Mouse (Mus musculus) ZHBTc4 (cell line): Measurements from ENCODE around the gene Olfr214.
"Not testable (repeated sequence)": the region's sequence is repeated elsewhere in the genome, so short reads cannot be mapped to it uniquely, and the experiment has no call there.

ENCODE experiments used
- DNase-seq: peaks from one replicate; pipeline ENCODE4 v3.0.0-alpha.2; 2011; ENCODE audit warnings: low read depth, low spot score

The Olfr214 gene

GRCm38 (mm10) chr6:116553935-116554334, at the start of gene Olfr214:
Gene Olfr214 (plus strand): TSS chr6:116554235.
- no peak for DNase-seq

GRCm38 (mm10) chr6:116506302-116507003, 47.6 kb upstream of the Olfr214 start, which contains the start of gene Olfr212:
Gene Olfr212 (plus strand): TSS chr6:116506516.
- DNase-seq, result peak; percentile 12

- no peak for DNase-seq
Observed at GRCm38 (mm10) chr6:116514832-116515231, 39.2 kb upstream of the Olfr214 start.

- no peak for DNase-seq
Observed at GRCm38 (mm10) chr6:116538156-116538555, 15.9 kb upstream of the Olfr214 start, which contains the start of gene Olfr213. Gene Olfr213 (plus strand): TSS chr6:116538456.

- DNase-seq, result no peak
Observed at GRCm38 (mm10) chr6:116542500-116542899, 11.5 kb upstream of the Olfr214 start.

GRCm38 (mm10) chr6:116550841-116551240, 3.2 kb upstream of the Olfr214 start, which contains the start of gene Gm5580:
Gene Gm5580 (plus strand): TSS chr6:116551141.
- not testable (repeated sequence) for DNase-seq

GRCm38 (mm10) chr6:116554952-116555351, 917 bp downstream of the Olfr214 start:
- DNase-seq, result no peak

- DNase-seq, result peak; percentile 67
Observed at GRCm38 (mm10) chr6:116569834-116570233, 15.8 kb downstream of the Olfr214 start.

- no peak for DNase-seq
Observed at GRCm38 (mm10) chr6:116584095-116584494, 30.1 kb downstream of the Olfr214 start, which contains the start of gene Olfr215. Gene Olfr215 (minus strand): TSS chr6:116584195.

GRCm38 (mm10) chr6:116600969-116601368, 46.9 kb downstream of the Olfr214 start:
- peak; percentile 46 for DNase-seq

GRCm38 (mm10) chr6:116607230-116607629, 53.2 kb downstream of the Olfr214 start:
- no peak for DNase-seq
